Mouse (Mus musculus) left cerebral cortex, adult 2 months (tissue): ENCODE results near the gene Hcfc2. TPM values are rescaled to one million over a fixed set of nuclear protein-coding genes. Genes with fewer than 3 reads are reported as not detected.

Experiments used
- DNase-seq, 2 experiments: peaks; one replicate each; pipeline ENCODE4 v3.0.0; 2021 to 2022; ENCODE audit warnings: low spot score in 2 of 2, mixed read lengths in 1 of 2; ENCODE audit errors: extremely low spot score in 1 of 2
- H3K27ac ChIP-seq: fragments of 200-600 bp; 2 replicates; pipeline ENCODE4 v1.8.1; 2022
- H3K4me3 ChIP-seq: fragments of 200-600 bp; 2 replicates; pipeline ENCODE4 v1.8.1; 2022
- CTCF ChIP-seq: fragments of 200-600 bp; IDR thresholded peaks from 2 replicates; pipeline ENCODE4 v1.8.1; 2022; ENCODE audit warnings: antibody characterized with exemption, mild to moderate bottlenecking, moderate library complexity
- intact Hi-C: fragments of 180-260 bp; cut with DNase I; formaldehyde crosslinking; loops from one replicate; pipeline ENCODE4 v1.15.1; 2025
- long read RNA-seq, 2 experiments: library from polyadenylated mRNA; stranded (forward); transcript quantifications; one replicate each; pipeline ENCODE4 v2.0.0; 2021; ENCODE audit warnings: borderline mapping rate in 2 of 2
- total RNA-seq, 2 experiments: library from RNA; stranded (reverse); gene quantifications; 2 replicates each; pipeline ENCODE4 v1.2.3; 2021

Hcfc2 gene
- 10 to 100 TPM; 45.1 to 47.4 TPM for total RNA-seq
- long read RNA-seq, experiment 1, partial matches to known transcripts: 18 of 25 reads
- long read RNA-seq, experiment 1, other reads (novel, unspliced or antisense): 7 of 25 reads
- long read RNA-seq, experiment 2, partial matches to known transcripts: 14 of 19 reads
- long read RNA-seq, experiment 2, other reads (novel, unspliced or antisense): 5 of 19 reads

- H3K4me3 ChIP-seq: no peak within 1 kb of the TSS
- no peak within 1 kb of the TSS for H3K27ac ChIP-seq
- no peak for DNase-seq
- no peak for TF ChIP-seq CTCF
- intact Hi-C loops: no loop called here
Measured at GRCm38 (mm10) chr10:82695956-82696355, at the start of gene Hcfc2. TSS of gene Hcfc2 (plus strand) at chr10:82696160.

GRCm38 (mm10) chr10:82647205-82647811 lies 48.7 kb upstream of the Hcfc2 start:
- intact Hi-C loops: no loop called here
- no peak for DNase-seq
- Histone ChIP-seq H3K4me3 (no peak overlapping the region), H3K27ac (no peak overlapping the region)
- no peak for TF ChIP-seq CTCF

- H3K27ac ChIP-seq: no peak overlapping the region
- no peak for TF ChIP-seq CTCF
- no peak overlapping the region for H3K4me3 ChIP-seq
- DNase-seq: no peak
- intact Hi-C loops: no loop called here
Measured at GRCm38 (mm10) chr10:82651221-82651620, 44.7 kb upstream of the Hcfc2 start.

DNA sequence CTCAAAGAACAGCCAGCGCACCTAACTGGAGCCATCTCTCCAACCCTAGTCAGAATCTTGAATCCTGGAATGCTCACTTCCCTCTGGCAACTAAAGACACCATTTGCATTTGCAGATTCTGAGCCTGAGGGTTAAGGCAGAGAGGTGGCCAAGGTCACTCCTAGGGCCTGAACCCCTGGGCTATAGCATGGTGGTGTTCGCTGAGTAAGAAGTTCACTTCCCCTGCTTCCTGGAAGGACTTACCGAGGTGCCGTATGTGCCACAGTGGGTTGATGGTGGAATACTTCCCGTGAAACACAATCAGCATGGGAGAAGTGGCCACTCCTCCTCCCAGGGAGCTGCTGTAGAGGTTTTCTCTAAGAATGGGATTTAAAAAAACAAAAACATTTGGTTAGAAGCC lies 43.3 kb upstream of the Hcfc2 start:
- Histone ChIP-seq H3K4me3 (no peak overlapping the region), H3K27ac (no peak overlapping the region)
- no peak for TF ChIP-seq CTCF
- intact Hi-C loops: no loop called here
- no peak for DNase-seq

DNA sequence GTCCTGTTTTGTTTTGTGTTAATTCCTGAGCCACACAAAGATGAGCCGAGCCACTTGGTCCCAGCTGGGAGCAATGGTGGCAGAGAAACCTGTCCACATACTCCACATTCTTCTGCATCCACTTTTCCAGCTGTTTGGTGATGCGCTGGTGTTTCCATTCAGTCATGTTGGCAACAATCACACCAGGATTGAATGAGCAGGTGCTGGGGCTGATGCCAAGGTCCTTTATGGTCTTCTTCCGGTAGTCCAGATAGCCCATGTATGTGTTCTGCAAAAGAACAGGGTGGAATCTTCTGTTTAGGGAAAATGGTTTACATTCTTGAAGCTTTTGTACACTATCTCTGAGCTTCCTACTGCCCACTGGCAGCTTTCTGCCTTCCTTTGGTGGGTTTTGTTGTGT lies 41.4 kb upstream of the Hcfc2 start:
- TF ChIP-seq CTCF: no peak
- Histone ChIP-seq H3K27ac (no peak overlapping the region), H3K4me3 (no peak overlapping the region)
- DNase-seq: no peak
- intact Hi-C loops: no loop called here

DNA sequence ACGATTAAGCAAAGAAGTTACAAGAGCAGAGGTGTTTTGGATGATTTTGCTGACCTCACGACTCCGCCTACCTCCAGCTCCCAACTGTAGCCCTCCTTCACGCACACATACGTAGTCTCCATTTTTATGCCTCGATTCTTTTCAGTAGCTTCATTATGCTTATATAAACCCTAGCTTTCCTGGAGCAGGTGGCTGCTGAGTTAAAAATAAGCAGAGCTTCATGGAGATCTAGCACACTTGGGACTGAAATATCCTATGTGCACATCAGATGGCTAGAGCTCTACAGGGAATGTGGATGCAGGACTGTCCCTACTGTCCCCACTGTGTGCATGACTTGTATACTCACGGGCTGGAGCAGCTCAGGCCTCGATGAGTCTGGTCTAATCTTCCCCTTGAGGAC lies 34.1 kb upstream of the Hcfc2 start:
- H3K27ac ChIP-seq: peak overlapping the region; percentile 93
- intact Hi-C loops: loop anchor here (1.0 to 2.0 kb wide), 3 partner anchors 19 to 37 kb away; no protein-coding TSS in a partner anchor
- TF ChIP-seq CTCF: no peak
- peak; percentile 40 to 52 for DNase-seq
- H3K4me3 ChIP-seq: no peak overlapping the region

DNA sequence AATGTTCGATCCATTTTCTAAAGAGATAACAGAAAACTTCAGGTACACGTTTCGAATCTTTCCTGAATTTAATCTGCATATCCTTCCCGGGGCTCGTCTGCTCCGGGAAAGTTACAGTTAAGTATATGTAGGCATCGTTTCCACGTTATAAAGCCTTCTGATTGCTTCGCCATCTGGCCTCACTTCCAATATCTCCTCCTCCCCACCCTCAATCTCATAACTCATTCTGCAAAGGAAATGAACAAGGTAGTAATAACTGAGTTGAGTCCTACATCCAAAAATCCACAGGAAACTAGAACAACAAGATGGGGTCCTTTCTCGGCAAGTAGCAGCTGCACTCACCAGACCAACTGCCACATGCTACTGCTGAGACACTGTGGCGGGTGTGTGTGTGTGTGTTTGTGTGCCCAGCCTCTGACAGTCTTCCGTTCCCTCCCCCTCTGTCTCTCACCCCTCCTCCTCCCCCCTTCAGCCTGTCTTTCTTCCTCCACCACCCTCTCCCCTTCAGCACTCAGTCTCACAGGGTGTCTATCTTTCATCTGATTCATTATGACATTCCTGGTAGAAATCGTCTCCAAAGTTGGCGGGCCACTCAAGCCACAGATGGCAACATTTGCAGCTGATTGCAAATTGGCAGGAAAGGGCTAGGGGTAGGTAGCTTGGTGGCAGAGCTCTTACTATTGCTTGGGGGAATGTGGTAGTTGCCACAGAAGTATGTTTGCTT lies 33.5 kb upstream of the Hcfc2 start:
- intact Hi-C loops: loop anchor here (1.0 to 2.0 kb wide), 3 partner anchors 19 to 36 kb away; no protein-coding TSS in a partner anchor
- peak in 1 of 2 experiments; percentile 56 for DNase-seq
- no peak for TF ChIP-seq CTCF
- no peak overlapping the region for H3K4me3 ChIP-seq
- peak overlapping the region; percentile 93 for H3K27ac ChIP-seq

- TF ChIP-seq CTCF: no peak
- Histone ChIP-seq H3K4me3 (no peak overlapping the region), H3K27ac (peak overlapping the region; percentile 93)
- intact Hi-C loops: loop anchor here (2.0 kb wide), 2 partner anchors 24 to 36 kb away; no protein-coding TSS in a partner anchor
- no peak for DNase-seq
Measured at GRCm38 (mm10) chr10:82663289-82663688, 32.7 kb upstream of the Hcfc2 start.

DNA sequence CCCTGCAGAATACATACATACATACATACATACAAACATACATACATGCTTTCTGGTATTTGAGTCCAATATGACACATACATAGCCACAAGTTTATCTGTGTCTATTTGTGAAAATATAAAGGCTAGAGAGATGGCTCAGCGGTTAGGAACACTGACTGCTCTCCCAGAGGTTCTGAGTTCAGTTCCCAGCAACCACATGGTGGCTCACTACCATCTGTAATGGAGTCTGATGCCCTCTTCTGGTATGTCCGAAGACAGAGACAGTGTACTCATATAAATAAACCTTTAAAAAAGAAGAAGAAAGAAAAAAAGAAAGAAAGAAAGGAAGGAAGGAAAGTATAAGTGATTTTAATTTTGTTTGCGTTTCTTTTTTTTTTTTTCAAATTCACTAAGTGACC lies 30.0 kb upstream of the Hcfc2 start:
- Histone ChIP-seq H3K4me3 (no peak overlapping the region), H3K27ac (peak overlapping the region; percentile 72)
- TF ChIP-seq CTCF: no peak
- intact Hi-C loops: loop anchor here (1.0 to 5.0 kb wide), 2 partner anchors 97 to 631 kb away; no protein-coding TSS in a partner anchor
- no peak for DNase-seq

DNA sequence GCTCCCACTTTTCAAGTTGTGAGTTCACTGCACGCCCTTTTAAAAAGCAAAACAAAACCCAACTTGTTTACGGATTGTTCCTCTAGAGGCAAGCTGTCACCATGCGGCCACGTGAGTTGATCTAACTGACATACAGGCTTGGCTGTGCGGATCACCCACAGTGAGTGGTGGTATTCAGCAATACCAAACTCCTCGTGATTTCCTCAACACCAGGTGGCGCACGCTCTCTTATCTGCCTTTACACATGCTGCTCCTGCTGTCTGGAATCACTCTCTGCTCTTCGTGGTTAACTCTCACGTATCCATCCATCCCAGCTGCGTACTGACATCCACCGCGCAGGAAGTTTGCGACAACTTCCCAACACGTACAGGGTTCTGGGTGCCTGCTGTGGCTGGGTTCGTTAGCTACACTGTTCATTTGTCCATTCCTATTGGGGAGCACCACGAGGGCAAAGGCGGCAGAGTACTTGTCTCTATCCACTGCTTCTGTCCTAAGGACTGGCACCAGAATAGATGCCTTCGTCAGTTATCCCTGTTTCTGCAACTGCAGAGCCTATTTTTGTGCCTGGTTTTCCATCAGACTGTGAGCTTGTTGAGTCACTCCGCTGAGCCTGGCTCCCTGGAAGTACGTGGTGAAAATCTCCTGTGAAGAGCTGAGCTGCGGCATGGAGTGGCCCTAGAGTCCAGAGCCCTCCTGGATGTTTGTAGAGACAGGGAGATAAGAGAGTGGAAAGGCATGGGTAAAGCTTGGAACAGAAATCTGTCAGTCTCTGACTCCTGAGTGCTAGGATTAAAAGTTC lies 29.3 kb upstream of the Hcfc2 start:
- Histone ChIP-seq H3K27ac (peak overlapping the region; percentile 72), H3K4me3 (0 out of 2 replicates have a peak overlapping the region, but pooled peaks have one; percentile 6)
- DNase-seq: peak; percentile 85 to 86
- intact Hi-C loops: loop anchor here (1.0 to 5.0 kb wide), 2 partner anchors 97 to 631 kb away; no protein-coding TSS in a partner anchor
- peak; percentile 71 for TF ChIP-seq CTCF

GRCm38 (mm10) chr10:82670205-82670604 lies 25.8 kb upstream of the Hcfc2 start:
- intact Hi-C loops: no loop called here
- DNase-seq: no peak
- H3K27ac ChIP-seq: no peak overlapping the region
- TF ChIP-seq CTCF: no peak
- no peak overlapping the region for H3K4me3 ChIP-seq

DNA sequence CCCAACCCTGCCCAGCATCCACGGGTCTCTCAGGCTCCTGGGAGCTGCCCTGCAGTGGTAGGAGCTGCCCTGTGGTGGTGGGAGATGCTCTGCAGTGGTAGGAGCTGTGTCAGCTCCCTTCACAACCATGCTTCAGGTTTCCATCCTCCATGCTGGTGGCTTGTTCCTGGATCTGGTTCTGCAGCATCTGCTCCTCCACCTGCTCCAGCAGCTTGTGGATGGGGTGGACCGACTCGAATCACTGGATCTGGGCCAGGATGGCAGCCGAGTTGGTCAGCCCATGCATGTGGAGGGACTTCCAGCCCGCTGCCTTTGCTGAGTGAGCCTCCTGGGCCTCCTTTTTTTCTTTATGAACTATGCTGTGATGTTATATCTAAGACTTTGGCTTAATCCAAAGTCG lies 19.0 kb upstream of the Hcfc2 start:
- no peak for TF ChIP-seq CTCF
- Histone ChIP-seq H3K4me3 (no peak overlapping the region), H3K27ac (peak overlapping the region; percentile 38)
- intact Hi-C loops: no loop called here
- DNase-seq: peak in 1 of 2 experiments; percentile 62
